21 mouse cellular contexts compared by ENCODE assay signal in the genomic region with DNA sequence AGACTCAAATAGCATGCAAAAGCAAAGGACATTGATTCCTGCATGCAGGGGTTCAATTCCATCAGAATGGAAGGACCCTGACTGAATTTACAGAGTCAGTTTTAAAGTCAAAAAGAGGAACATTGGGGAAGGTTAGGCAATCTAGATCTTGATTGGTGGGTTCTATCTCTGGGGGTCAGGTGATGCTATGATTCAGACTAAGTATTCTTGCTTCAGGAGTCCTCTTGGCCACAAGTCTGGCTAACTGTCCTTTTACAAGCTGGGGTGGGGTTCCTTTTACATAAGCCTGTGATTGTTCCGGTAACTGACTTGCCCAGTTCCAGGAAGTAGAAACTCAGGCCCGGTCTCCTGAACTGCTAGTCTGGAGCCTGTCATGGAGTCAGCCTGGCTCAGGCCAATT. TPM values are rescaled to one million over a fixed set of nuclear protein-coding genes. Genes with fewer than 3 reads are reported as not detected.
DNase-seq lines count a peak whose midpoint lies in the region; ATAC-seq and TF ChIP-seq lines count a peak whose summit lies in the region.
"Had no signal": no experiment of that assay in that cellular context is flagged by ENCODE, and none has a peak within 500 bp of the region (broad histone marks: within the 10 kb centered on the region; RNA-seq: fewer than 3 reads in every experiment).

No protein-coding gene starts in this region.

- no peak for ATAC-seq in lung, postnatal 0 days
- ATAC-seq in granulocyte monocyte progenitor cell, adult 5-6 weeks (replicated peaks; ENCODE audit: poor library complexity, severe bottlenecking), result peak; percentile 96
- peak; percentile 91 for ATAC-seq in megakaryocyte progenitor cell, adult 5-6 weeks (replicated peaks; ENCODE audit: poor library complexity)
- no peak for ATAC-seq in intestine, embryonic 16.5 days
- ATAC-seq in inflammation-experienced regulatory T-cells, adult 6 months, result no peak
- ATAC-seq: forebrain, embryonic 13.5 days; forebrain, postnatal 0 days had no signal

- H3K9ac ChIP-seq in lung, postnatal 0 days (replicated peaks; ENCODE audit: low read depth), result no peak overlapping the region
- no peak overlapping the region for H3K9ac ChIP-seq in intestine, embryonic 16.5 days (ENCODE audit: low read depth, low read length)
- H3K9ac ChIP-seq: embryonic facial prominence, embryonic 13.5 days; forebrain, embryonic 13.5 days; forebrain, postnatal 0 days; heart, embryonic 12.5 days; hindbrain, embryonic 15.5 days had no signal

- H3K4me3 ChIP-seq in lung, postnatal 0 days (ENCODE audit: low read depth, low read length), result no peak overlapping the region
- H3K4me3 ChIP-seq in intestine, embryonic 16.5 days (ENCODE audit: low read length), result no peak overlapping the region
- H3K4me3 ChIP-seq: embryonic facial prominence, embryonic 13.5 days; forebrain, embryonic 13.5 days; gastrocnemius, adult 2 months; heart, adult 2 months; heart, embryonic 12.5 days; hindbrain, embryonic 15.5 days had no signal

- DNase-seq in lung, postnatal 0 days (ENCODE audit: low spot score), result peak; percentile 14
- no peak for DNase-seq in lung, postnatal 36 days
- no peak for DNase-seq in adrenal gland, adult 2 months
- DNase-seq: adrenal gland, postnatal 25 days; cerebellum, adult 2 months; cerebellum, postnatal 14 days; forebrain, postnatal 0 days; gastrocnemius, adult 2 months; gastrocnemius, postnatal 36 days; heart, adult 2 months; heart, postnatal 36 days; kidney, adult 11 months had no signal

- H3K4me1 ChIP-seq in lung, postnatal 0 days (ENCODE audit: insufficient read depth, low read depth, low read length), result peaks cover 4% of the 10 kb centered on the region; the same call in 1 of the 2 replicates
- peaks cover 3% of the 10 kb centered on the region; the same call in 1 of the 2 replicates for H3K4me1 ChIP-seq in intestine, embryonic 16.5 days (ENCODE audit: control insufficient read depth, insufficient read depth, low read length)
- H3K4me1 ChIP-seq: embryonic facial prominence, embryonic 13.5 days had no signal

- H3K27ac ChIP-seq in lung, postnatal 0 days (ENCODE audit: low read length), result no peak overlapping the region
- H3K27ac ChIP-seq in intestine, embryonic 16.5 days (ENCODE audit: low read length), result no peak overlapping the region
- H3K27ac ChIP-seq: embryonic facial prominence, embryonic 13.5 days; forebrain, embryonic 13.5 days; gastrocnemius, adult 2 months; heart, adult 2 months; hindbrain, embryonic 15.5 days had no signal

- WGBS in lung, postnatal 0 days, result 78% methylated on average over 2 of the region's 2 CpGs
- WGBS in intestine, embryonic 16.5 days, result 82% methylated on average over 2 of the region's 2 CpGs

- TF ChIP-seq EP300 in lung, postnatal 0 days (IDR thresholded peaks at IDR 0.05), result no peak

- no peaks in the 10 kb centered on the region for H3K27me3 ChIP-seq in lung, postnatal 0 days (replicated peaks; ENCODE audit: insufficient read depth, low read length)
- H3K27me3 ChIP-seq in intestine, embryonic 16.5 days (replicated peaks; ENCODE audit: control insufficient read depth, insufficient read depth, low read length), result no peaks in the 10 kb centered on the region
- H3K27me3 ChIP-seq: CH12.LX; embryonic facial prominence, embryonic 13.5 days; forebrain, embryonic 13.5 days; heart, embryonic 12.5 days; hindbrain, embryonic 15.5 days had no signal

- TF ChIP-seq CTCF in lung, postnatal 0 days (IDR thresholded peaks at IDR 0.05), result no peak

- H3K4me2 ChIP-seq in lung, postnatal 0 days (replicated peaks; ENCODE audit: low read depth, low read length), result no peak overlapping the region
- no peak overlapping the region for H3K4me2 ChIP-seq in intestine, embryonic 16.5 days (ENCODE audit: low read depth, low read length)
- H3K4me2 ChIP-seq: embryonic facial prominence, embryonic 13.5 days; forebrain, embryonic 13.5 days; heart, embryonic 12.5 days; hindbrain, embryonic 15.5 days had no signal

- H3K9me3 ChIP-seq in lung, postnatal 0 days (ENCODE audit: low read length), result no peaks in the 10 kb centered on the region
- H3K9me3 ChIP-seq in intestine, embryonic 16.5 days (ENCODE audit: control insufficient read depth, low read length), result no peaks in the 10 kb centered on the region
- H3K9me3 ChIP-seq: embryonic facial prominence, embryonic 13.5 days; forebrain, embryonic 13.5 days; heart, embryonic 12.5 days; hindbrain, embryonic 15.5 days had no signal

- no peaks in the 10 kb centered on the region for H3K36me3 ChIP-seq in lung, postnatal 0 days (ENCODE audit: insufficient read depth, low read length)
- H3K36me3 ChIP-seq in intestine, embryonic 16.5 days (ENCODE audit: control insufficient read depth, insufficient read depth, low read length), result no peaks in the 10 kb centered on the region
- H3K36me3 ChIP-seq: embryonic facial prominence, embryonic 13.5 days; heart, embryonic 12.5 days; hindbrain, embryonic 15.5 days had no signal

RNA-seq across cellular contexts. Expression of a gene that starts 53.0 kb away (rescaled TPM):
- polyA plus RNA-seq in lung, postnatal 0 days (2015; fragmentation: Nextera tagmentation; extraction: Ambion mirVana), result 135 and 137 TPM in 2 replicates
- 214 and 233 TPM in 2 replicates for total RNA-seq in granulocyte monocyte progenitor cell, adult 5-6 weeks (2014; fragmentation: Nextera tagmentation)
- 337 and 338 TPM in 2 replicates for total RNA-seq in granulocyte monocyte progenitor cell, adult 5-6 weeks (2017)
- total RNA-seq in megakaryocyte progenitor cell, adult 5-6 weeks (2015), result 379 and 381 TPM in 2 replicates
- total RNA-seq in megakaryocyte progenitor cell, adult 5-6 weeks (2017), result 286 and 389 TPM in 2 replicates
- 100 to 1,000 TPM; 156 to 171 TPM for total RNA-seq in adrenal gland, adult 2 months (2021)
- polyA plus RNA-seq in adrenal gland, adult 2 months (2012; rRNA removed), result 24.1 and 36.3 TPM in 2 replicates
- polyA plus RNA-seq in intestine, embryonic 16.5 days (2015; fragmentation: Nextera tagmentation; extraction: Ambion mirVana), result 162 and 169 TPM in 2 replicates
- polyA plus RNA-seq in inflammation-experienced regulatory T-cells, adult 6 months (2017; shearing (Covaris generic)), result 100 to 1,000 TPM; 177 to 252 (median 239) TPM

Comparison
In these comparisons a context has a peak if more than half of its experiments do, and no peak if none do; other contexts are left out.
1. ATAC-seq: peak in granulocyte monocyte progenitor cell, adult 5-6 weeks (single experiment) and megakaryocyte progenitor cell, adult 5-6 weeks (single experiment); none in lung, postnatal 0 days (single experiment), intestine, embryonic 16.5 days (single experiment) and inflammation-experienced regulatory T-cells, adult 6 months (single experiment).